Mouse (Mus musculus): ENCODE data around the gene Prl2a1.
"Not testable (repeated sequence)": the region's sequence is repeated elsewhere in the genome, so short reads cannot be mapped to it uniquely, and the experiment has no call there.

The Prl2a1 gene

GRCm38 (mm10) chr13:27801354-27801753 is at the start of gene Prl2a1:
TSS of gene Prl2a1 (plus strand) at chr13:27801654.
- no peak for DNase-seq

GRCm38 (mm10) chr13:27780704-27781103 is 20.8 kb upstream of the Prl2a1 start, which contains the start of gene Prl7c1:
TSS of gene Prl7c1 (minus strand) at chr13:27780804.
- not testable (repeated sequence) for DNase-seq

GRCm38 (mm10) chr13:27799303-27799702 is 2.2 kb upstream of the Prl2a1 start:
- no peak for DNase-seq

GRCm38 (mm10) chr13:27802765-27803164 is 1.3 kb downstream of the Prl2a1 start:
- no peak for DNase-seq

GRCm38 (mm10) chr13:27849042-27849441 is 47.6 kb downstream of the Prl2a1 start, which contains the start of gene Prl2c1:
TSS of gene Prl2c1 (plus strand) at chr13:27849342.
- DNase-seq: no peak

All from cerebellum, adult 11 months (tissue).